Mouse (Mus musculus) brain, adult 10 weeks (tissue): ENCODE data around the gene Glg1. TPM values are rescaled to one million over a fixed set of nuclear protein-coding genes. Genes with fewer than 3 reads are reported as not detected.

Experiments used
- polyA plus RNA-seq: library from polyadenylated mRNA; stranded (reverse); fragments of 350-450 nt; fragmentation: Illumina TruSeq; extraction: RNeasy Lipid Tissue Mini Kit (QIAGEN cat#74804); gene quantifications from one replicate; pipeline ENCODE4 v1.2.3, GENCODE M21; 2015; ENCODE audit warnings: low read depth, low replicate concordance

Gene Glg1
- polyA plus RNA-seq: 77.5 TPM

GRCm38 (mm10) chr8:111258631-111259407 is at the start of gene Glg1:
Gene Glg1 (minus strand): TSS chr8:111259216.

GRCm38 (mm10) chr8:111299821-111300568 is 41.0 kb upstream of the Glg1 start, which contains the start of gene Rfwd3:
Gene Rfwd3 (minus strand): TSS chr8:111300222.

Other genes starting within 250 kb of the Glg1 start
- 14.5 TPM for gene Ddx19b, start 227.5 kb downstream of the Glg1 start, polyA plus RNA-seq
- 67.3 TPM for gene Aars, start 226.1 kb downstream of the Glg1 start, polyA plus RNA-seq
- not detected for gene Exosc6, start 202.9 kb downstream of the Glg1 start, polyA plus RNA-seq
- gene Clec18a, start 166.8 kb downstream of the Glg1 start, polyA plus RNA-seq: 4.3 TPM
- gene Pdpr, start 164.6 kb downstream of the Glg1 start, polyA plus RNA-seq: 16.4 TPM
- gene Rfwd3, start 41.0 kb upstream of the Glg1 start, polyA plus RNA-seq: 17.0 TPM
- 0.31 TPM for gene Mlkl, start 79.0 kb upstream of the Glg1 start, polyA plus RNA-seq
- 44.5 TPM for gene Fa2h, start 134.6 kb upstream of the Glg1 start, polyA plus RNA-seq